10 mouse cellular contexts compared by ENCODE assay signal in the genomic region with DNA sequence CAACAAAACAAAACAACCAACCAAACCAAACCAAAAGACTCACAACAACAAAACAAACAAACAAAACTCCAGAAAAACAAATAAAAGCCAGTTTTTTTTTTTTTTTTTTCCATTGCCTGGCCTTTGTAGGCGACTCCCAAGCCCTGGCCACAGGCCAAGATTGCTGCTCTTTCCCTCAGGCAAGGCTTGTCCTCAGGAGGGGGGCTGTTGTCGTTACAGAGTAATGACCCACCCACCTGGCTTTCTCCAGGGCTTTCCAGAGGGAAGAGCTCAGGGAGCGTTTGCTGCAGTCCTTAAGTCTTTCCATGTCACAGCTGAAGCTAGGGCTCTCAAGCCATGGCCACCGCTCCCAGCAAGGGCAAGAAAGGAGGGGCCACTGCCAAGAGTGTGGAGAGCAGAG. TPM values are rescaled to one million over a fixed set of nuclear protein-coding genes. Genes with fewer than 3 reads are reported as not detected.
DNase-seq lines count a peak whose midpoint lies in the region; ATAC-seq and TF ChIP-seq lines count a peak whose summit lies in the region.
"Had no signal": no experiment of that assay in that cellular context is flagged by ENCODE, and none has a peak within 500 bp of the region (broad histone marks: within the 10 kb centered on the region; RNA-seq: fewer than 3 reads in every experiment).

Isl2 (plus strand) TSS at position 296 of the 400 bp plus-strand sequence.

- H3K4me1 ChIP-seq in heart, embryonic 11.5 days (ENCODE audit: control insufficient read depth, insufficient read depth, low read length): peaks cover 14% of the 10 kb centered on the region
- peaks cover 22% of the 10 kb centered on the region for H3K4me1 ChIP-seq in midbrain, embryonic 12.5 days
- H3K4me1 ChIP-seq in midbrain, embryonic 16.5 days (ENCODE audit: control insufficient read depth, insufficient read depth, low read length): peaks cover 10% of the 10 kb centered on the region; the same call in 1 of the 2 replicates
- peaks cover 25% of the 10 kb centered on the region for H3K4me1 ChIP-seq in intestine, embryonic 15.5 days (replicated peaks)
- no peaks in the 10 kb centered on the region for H3K4me1 ChIP-seq in stomach, postnatal 0 days (replicated peaks; ENCODE audit: control insufficient read depth, insufficient read depth)

- DNase-seq in heart, adult 18-20 months: no peak
- no peak for DNase-seq in stomach, postnatal 0 days (ENCODE audit: low spot score)
- DNase-seq in left cerebral cortex, adult 8-10 months (ENCODE audit: low spot score in 2 of 2): no peak
- no peak for DNase-seq in adrenal gland, adult (ENCODE audit: inconsistent age in 2 of 2, low spot score in 1 of 2)

- H3K4me2 ChIP-seq in heart, embryonic 11.5 days: peak within 1 kb of the TSS; percentile 82
- peak within 1 kb of the TSS; percentile 58 for H3K4me2 ChIP-seq in midbrain, embryonic 12.5 days (replicated peaks)
- no peak within 1 kb of the TSS for H3K4me2 ChIP-seq in midbrain, embryonic 16.5 days (ENCODE audit: low read length)
- H3K4me2 ChIP-seq in intestine, embryonic 15.5 days (replicated peaks): peak within 1 kb of the TSS; percentile 78
- peak within 1 kb of the TSS; percentile 74 for H3K4me2 ChIP-seq in stomach, postnatal 0 days (replicated peaks; ENCODE audit: low read depth)
- H3K4me2 ChIP-seq: hindbrain, embryonic 15.5 days had no signal

- ATAC-seq in heart, embryonic 11.5 days (replicated peaks; ENCODE audit: insufficient number of reproducible peaks, low FRiP score, low TSS enrichment): no peak
- ATAC-seq in midbrain, embryonic 12.5 days (ENCODE audit: low FRiP score, low read depth): no peak
- no peak for ATAC-seq in midbrain, embryonic 16.5 days
- ATAC-seq in intestine, embryonic 15.5 days: no peak
- ATAC-seq in stomach, postnatal 0 days (ENCODE audit: low FRiP score, low TSS enrichment): no peak
- ATAC-seq: lung, postnatal 0 days had no signal

- no peak within 1 kb of the TSS for H3K27ac ChIP-seq in heart, embryonic 11.5 days (ENCODE audit: low read depth, low read length)
- no peak within 1 kb of the TSS for H3K27ac ChIP-seq in midbrain, embryonic 12.5 days (replicated peaks)
- H3K27ac ChIP-seq in midbrain, embryonic 16.5 days (ENCODE audit: low read length): no peak within 1 kb of the TSS
- no peak within 1 kb of the TSS for H3K27ac ChIP-seq in intestine, embryonic 15.5 days
- no peak within 1 kb of the TSS for H3K27ac ChIP-seq in stomach, postnatal 0 days (replicated peaks)
- H3K27ac ChIP-seq: hindbrain, embryonic 15.5 days had no signal

- no peak for TF ChIP-seq CTCF in stomach, postnatal 0 days (IDR thresholded peaks at IDR 0.05; ENCODE audit: low read depth)

- peaks cover 46% of the 10 kb centered on the region for H3K27me3 ChIP-seq in heart, embryonic 11.5 days (ENCODE audit: control insufficient read depth, insufficient read depth, low read length)
- peaks cover 71% of the 10 kb centered on the region for H3K27me3 ChIP-seq in midbrain, embryonic 12.5 days
- H3K27me3 ChIP-seq in midbrain, embryonic 16.5 days (ENCODE audit: control insufficient read depth, insufficient read depth, low read depth, low read length): peaks cover 41% of the 10 kb centered on the region
- peaks cover 39% of the 10 kb centered on the region for H3K27me3 ChIP-seq in intestine, embryonic 15.5 days (replicated peaks)
- H3K27me3 ChIP-seq in stomach, postnatal 0 days (ENCODE audit: control insufficient read depth, insufficient read depth, low read length): peaks cover 3% of the 10 kb centered on the region; the same call in 1 of the 2 replicates

- no peaks in the 10 kb centered on the region for H3K36me3 ChIP-seq in heart, embryonic 11.5 days (ENCODE audit: control insufficient read depth, insufficient read depth, low read length)
- no peaks in the 10 kb centered on the region for H3K36me3 ChIP-seq in midbrain, embryonic 12.5 days
- H3K36me3 ChIP-seq in midbrain, embryonic 16.5 days (ENCODE audit: control insufficient read depth, insufficient read depth, low read length): no peaks in the 10 kb centered on the region
- no peaks in the 10 kb centered on the region for H3K36me3 ChIP-seq in intestine, embryonic 15.5 days
- no peaks in the 10 kb centered on the region for H3K36me3 ChIP-seq in stomach, postnatal 0 days (ENCODE audit: control insufficient read depth, insufficient read depth, low read length)
- H3K36me3 ChIP-seq: hindbrain, embryonic 15.5 days had no signal

- peak within 1 kb of the TSS; percentile 48 for H3K4me3 ChIP-seq in heart, embryonic 11.5 days (ENCODE audit: low read depth, low read length)
- peak within 1 kb of the TSS; percentile 40 for H3K4me3 ChIP-seq in midbrain, embryonic 12.5 days
- no peak within 1 kb of the TSS for H3K4me3 ChIP-seq in midbrain, embryonic 16.5 days (ENCODE audit: low read depth, low read length)
- peak within 1 kb of the TSS; percentile 46 for H3K4me3 ChIP-seq in intestine, embryonic 15.5 days (replicated peaks)
- peak within 1 kb of the TSS; percentile 23; the same call in 1 of the 2 replicates for H3K4me3 ChIP-seq in stomach, postnatal 0 days (ENCODE audit: low read depth, low read length)
- H3K4me3 ChIP-seq: hindbrain, embryonic 15.5 days had no signal

- TF ChIP-seq EP300 in stomach, postnatal 0 days (optimal IDR thresholded peaks at IDR 0.05): no peak

- no peak within 1 kb of the TSS for H3K9ac ChIP-seq in heart, embryonic 11.5 days (ENCODE audit: low read depth, low read length)
- H3K9ac ChIP-seq in midbrain, embryonic 12.5 days (replicated peaks): no peak within 1 kb of the TSS
- H3K9ac ChIP-seq in midbrain, embryonic 16.5 days (ENCODE audit: low read depth, low read length): no peak within 1 kb of the TSS
- peak within 1 kb of the TSS; percentile 22; the same call in 1 of the 2 replicates for H3K9ac ChIP-seq in intestine, embryonic 15.5 days
- H3K9ac ChIP-seq in stomach, postnatal 0 days (ENCODE audit: low read length): no peak within 1 kb of the TSS
- H3K9ac ChIP-seq: hindbrain, embryonic 15.5 days had no signal

- WGBS in heart, embryonic 11.5 days (ENCODE audit: insufficient replicate concordance): 6% methylated on average over 4 of the region's 4 CpGs
- WGBS in midbrain, embryonic 12.5 days: 12% methylated on average over 4 of the region's 4 CpGs
- 9% methylated on average over 4 of the region's 4 CpGs for WGBS in midbrain, embryonic 16.5 days
- WGBS in intestine, embryonic 15.5 days: 30% methylated on average over 4 of the region's 4 CpGs
- WGBS in stomach, postnatal 0 days: 24% methylated on average over 4 of the region's 4 CpGs

- H3K9me3 ChIP-seq in heart, embryonic 11.5 days (replicated peaks; ENCODE audit: control insufficient read depth, low read length): no peaks in the 10 kb centered on the region
- no peaks in the 10 kb centered on the region for H3K9me3 ChIP-seq in midbrain, embryonic 12.5 days
- H3K9me3 ChIP-seq in midbrain, embryonic 16.5 days (replicated peaks; ENCODE audit: control insufficient read depth, low read length, poor library complexity, severe bottlenecking): no peaks in the 10 kb centered on the region
- no peaks in the 10 kb centered on the region for H3K9me3 ChIP-seq in intestine, embryonic 15.5 days
- H3K9me3 ChIP-seq in stomach, postnatal 0 days (ENCODE audit: control insufficient read depth, low read length): no peaks in the 10 kb centered on the region
- H3K9me3 ChIP-seq: hindbrain, embryonic 15.5 days had no signal

RNA-seq across cellular contexts. Expression of gene Isl2, which starts in this region (rescaled TPM):
- 0.69 and 2.1 TPM in 2 replicates for polyA plus RNA-seq in heart, embryonic 11.5 days (2014; fragmentation: Nextera tagmentation; extraction: Ambion mirVana)
- not detected for total RNA-seq in heart, adult 18-20 months (2021)
- 5.3 and 8.0 TPM in 2 replicates for polyA plus RNA-seq in midbrain, embryonic 12.5 days (2016; fragmentation: Nextera tagmentation; extraction: Ambion mirVana)
- 1.1 and 1.7 TPM in 2 replicates for polyA plus RNA-seq in midbrain, embryonic 16.5 days (2015; fragmentation: Nextera tagmentation; extraction: Ambion mirVana)
- polyA plus RNA-seq in intestine, embryonic 15.5 days (2015; fragmentation: Nextera tagmentation; extraction: Ambion mirVana): 3.3 and 3.7 TPM in 2 replicates
- 1.8 and 2.5 TPM in 2 replicates for polyA plus RNA-seq in stomach, postnatal 0 days (2015; fragmentation: Nextera tagmentation; extraction: Ambion mirVana)
- total RNA-seq in left cerebral cortex, adult 8-10 months (2022): not detected
